In the genomic region with DNA sequence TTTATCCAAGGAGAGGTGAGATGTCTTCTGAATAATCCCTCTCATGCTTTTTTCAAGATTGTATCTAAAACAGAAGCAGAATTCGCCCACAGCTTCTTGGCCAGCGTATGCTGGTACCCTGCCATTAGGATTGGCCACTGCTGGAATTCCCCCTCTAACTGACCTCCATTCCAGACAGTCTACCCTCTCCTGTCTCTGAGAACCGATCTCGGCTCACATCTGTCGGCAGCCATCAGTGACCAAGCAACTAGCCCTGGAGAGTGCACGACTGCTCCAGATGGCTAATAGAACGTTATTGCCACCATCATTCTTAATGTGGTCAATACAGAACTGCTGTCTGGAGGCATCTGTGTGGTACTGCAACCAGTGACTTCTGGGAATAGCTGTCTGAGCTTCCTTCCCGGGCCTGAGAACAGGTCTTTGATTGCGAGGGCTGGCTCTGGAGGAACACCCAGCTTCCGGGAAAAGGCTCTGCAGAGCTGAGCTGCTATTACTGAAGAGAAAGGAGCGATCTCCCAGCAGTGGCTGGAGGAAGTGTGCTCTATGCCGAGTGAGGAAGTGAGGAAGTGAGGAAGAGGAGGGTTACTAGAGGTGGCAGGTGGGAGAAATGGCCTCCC, we compare ENCODE assay signal across 25 mouse cellular contexts.
DNase-seq lines count a peak whose midpoint lies in the region; ATAC-seq and TF ChIP-seq lines count a peak whose summit lies in the region.
"Had no signal": no experiment of that assay in that cellular context is flagged by ENCODE, and none has a peak within 500 bp of the region (broad histone marks: within the 10 kb centered on the region; RNA-seq: fewer than 3 reads in every experiment).

No protein-coding gene starts in this region.

- DNase-seq in heart, adult 11 months: peak; percentile 91
- DNase-seq in heart, adult 2 months: no peak
- peak; percentile 3 for DNase-seq in hindbrain, embryonic 10.5 days (ENCODE audit: low spot score)
- no peak for DNase-seq in midbrain, postnatal 0 days (ENCODE audit: low spot score)
- DNase-seq: adrenal gland, postnatal 10 days; adrenal gland, postnatal 36 days; B cell, adult 2 months; cerebellum, adult 2 months; cerebellum, adult 9-11 months; cerebellum, postnatal 25 days; gastrocnemius, postnatal 10 days; kidney, adult 11 months had no signal

- no peak overlapping the region for H3K9ac ChIP-seq in heart, adult 2 months (ENCODE audit: low read depth, low read length)
- H3K9ac ChIP-seq in hindbrain, embryonic 12.5 days: no peak overlapping the region
- H3K9ac ChIP-seq in midbrain, embryonic 13.5 days (replicated peaks): no peak overlapping the region
- no peak overlapping the region for H3K9ac ChIP-seq in midbrain, postnatal 0 days (replicated peaks; ENCODE audit: low read length, poor library complexity, severe bottlenecking)
- H3K9ac ChIP-seq: embryonic facial prominence, embryonic 12.5 days; embryonic facial prominence, embryonic 15.5 days; forebrain, embryonic 12.5 days; forebrain, embryonic 15.5 days; heart, embryonic 13.5 days; intestine, embryonic 15.5 days had no signal

- no peaks in the 10 kb centered on the region for H3K79me2 ChIP-seq in heart, adult 2 months (replicated peaks; ENCODE audit: control insufficient read depth, insufficient read depth, low read length)
- no peaks in the 10 kb centered on the region for H3K79me2 ChIP-seq in myocyte (ENCODE audit: control insufficient read depth, insufficient read depth)

- H3K36me3 ChIP-seq in heart, adult 2 months (ENCODE audit: control insufficient read depth, insufficient read depth, low read length): no peaks in the 10 kb centered on the region
- H3K36me3 ChIP-seq in hindbrain, embryonic 10.5 days: no peaks in the 10 kb centered on the region
- H3K36me3 ChIP-seq in hindbrain, embryonic 12.5 days: no peaks in the 10 kb centered on the region
- H3K36me3 ChIP-seq in midbrain, embryonic 13.5 days: no peaks in the 10 kb centered on the region
- no peaks in the 10 kb centered on the region for H3K36me3 ChIP-seq in midbrain, postnatal 0 days (ENCODE audit: insufficient read depth, low read length)
- no peaks in the 10 kb centered on the region for H3K36me3 ChIP-seq in myocyte (ENCODE audit: control insufficient read depth, insufficient read depth)
- H3K36me3 ChIP-seq: embryonic facial prominence, embryonic 12.5 days; embryonic facial prominence, embryonic 15.5 days; forebrain, embryonic 12.5 days; forebrain, embryonic 15.5 days; G1E; heart, embryonic 13.5 days; intestine, embryonic 15.5 days had no signal

- no peak for TF ChIP-seq CTCF in heart, adult 2 months (IDR thresholded peaks at IDR 0.05)
- TF ChIP-seq CTCF in midbrain, postnatal 0 days (IDR thresholded peaks at IDR 0.05): no peak

- no peak for TF ChIP-seq EP300 in heart, adult 2 months (IDR thresholded peaks at IDR 0.05; ENCODE audit: insufficient read depth, low read depth, low read length)

- peaks cover 2% of the 10 kb centered on the region; the same call in 1 of the 2 replicates for H3K4me1 ChIP-seq in heart, adult 2 months (ENCODE audit: control insufficient read depth, insufficient read depth, low read length)
- H3K4me1 ChIP-seq in hindbrain, embryonic 10.5 days (replicated peaks): no peaks in the 10 kb centered on the region
- peaks cover 2% of the 10 kb centered on the region; the same call in 1 of the 2 replicates for H3K4me1 ChIP-seq in hindbrain, embryonic 12.5 days
- H3K4me1 ChIP-seq in midbrain, embryonic 13.5 days (replicated peaks): no peaks in the 10 kb centered on the region
- no peaks in the 10 kb centered on the region for H3K4me1 ChIP-seq in midbrain, postnatal 0 days (ENCODE audit: insufficient read depth, low read length)
- H3K4me1 ChIP-seq: embryonic facial prominence, embryonic 12.5 days; embryonic facial prominence, embryonic 15.5 days; forebrain, embryonic 12.5 days; forebrain, embryonic 15.5 days; intestine, embryonic 15.5 days had no signal

- no peak for TF ChIP-seq POLR2A in heart, adult 2 months (IDR thresholded peaks at IDR 0.05; ENCODE audit: insufficient read depth, low read depth, low read length)
- TF ChIP-seq POLR2A in myocyte (IDR thresholded peaks at IDR 0.05; ENCODE audit: insufficient read length, low read depth): no peak

- 38% methylated on average over 12 of the region's 12 CpGs for WGBS in heart, adult 2 months
- 80% methylated on average over 12 of the region's 12 CpGs for WGBS in hindbrain, embryonic 10.5 days
- WGBS in hindbrain, embryonic 12.5 days: 72% methylated on average over 12 of the region's 12 CpGs
- WGBS in midbrain, embryonic 13.5 days: 86% methylated on average over 12 of the region's 12 CpGs
- WGBS in midbrain, postnatal 0 days: 79% methylated on average over 12 of the region's 12 CpGs

- no peaks in the 10 kb centered on the region for H3K27me3 ChIP-seq in heart, adult 2 months (ENCODE audit: control insufficient read depth, insufficient read depth, low read length)
- H3K27me3 ChIP-seq in hindbrain, embryonic 10.5 days (ENCODE audit: insufficient read depth, poor library complexity, severe bottlenecking): no peaks in the 10 kb centered on the region
- no peaks in the 10 kb centered on the region for H3K27me3 ChIP-seq in hindbrain, embryonic 12.5 days
- no peaks in the 10 kb centered on the region for H3K27me3 ChIP-seq in midbrain, embryonic 13.5 days
- H3K27me3 ChIP-seq in midbrain, postnatal 0 days (ENCODE audit: insufficient read depth, low read length): no peaks in the 10 kb centered on the region
- H3K27me3 ChIP-seq in myocyte (ENCODE audit: control insufficient read depth, insufficient read depth, insufficient read length): no peaks in the 10 kb centered on the region
- H3K27me3 ChIP-seq: CH12.LX; embryonic facial prominence, embryonic 12.5 days; embryonic facial prominence, embryonic 15.5 days; forebrain, embryonic 12.5 days; forebrain, embryonic 15.5 days; heart, embryonic 13.5 days; intestine, embryonic 15.5 days; Patski had no signal

- ATAC-seq in hindbrain, embryonic 12.5 days (ENCODE audit: low FRiP score): no peak
- ATAC-seq in midbrain, embryonic 13.5 days: no peak
- ATAC-seq in midbrain, postnatal 0 days (ENCODE audit: low FRiP score): no peak
- ATAC-seq: forebrain, embryonic 15.5 days; hindbrain, embryonic 16.5 days; intestine, embryonic 15.5 days; Patski had no signal

- no peak overlapping the region for H3K4me2 ChIP-seq in hindbrain, embryonic 12.5 days (replicated peaks)
- H3K4me2 ChIP-seq in midbrain, embryonic 13.5 days (replicated peaks): no peak overlapping the region
- H3K4me2 ChIP-seq in midbrain, postnatal 0 days (ENCODE audit: low read depth, low read length, poor library complexity, severe bottlenecking): no peak overlapping the region
- H3K4me2 ChIP-seq in myocyte (ENCODE audit: low read depth): peak overlapping the region; percentile 58
- H3K4me2 ChIP-seq: embryonic facial prominence, embryonic 12.5 days; embryonic facial prominence, embryonic 15.5 days; forebrain, embryonic 12.5 days; forebrain, embryonic 15.5 days; heart, embryonic 13.5 days; intestine, embryonic 15.5 days had no signal

- intact Hi-C loops in heart, adult 2 months (cut with DNase I): no loop called here

- no peak overlapping the region for H3ac ChIP-seq in myocyte (ENCODE audit: control insufficient read depth, insufficient read length)

- no peak overlapping the region for H3K4me3 ChIP-seq in heart, adult 2 months
- H3K4me3 ChIP-seq in hindbrain, embryonic 10.5 days: no peak overlapping the region
- no peak overlapping the region for H3K4me3 ChIP-seq in hindbrain, embryonic 12.5 days
- no peak overlapping the region for H3K4me3 ChIP-seq in midbrain, embryonic 13.5 days (replicated peaks)
- no peak overlapping the region for H3K4me3 ChIP-seq in midbrain, postnatal 0 days (ENCODE audit: low read depth, low read length)
- no peak overlapping the region for H3K4me3 ChIP-seq in myocyte
- H3K4me3 ChIP-seq: embryonic facial prominence, embryonic 12.5 days; embryonic facial prominence, embryonic 15.5 days; forebrain, embryonic 12.5 days; forebrain, embryonic 15.5 days; heart, embryonic 13.5 days; intestine, embryonic 15.5 days had no signal

- H3K27ac ChIP-seq in heart, adult 2 months: no peak overlapping the region
- no peak overlapping the region; the same call in 1 of the 2 replicates for H3K27ac ChIP-seq in hindbrain, embryonic 10.5 days
- H3K27ac ChIP-seq in hindbrain, embryonic 12.5 days: no peak overlapping the region
- 0 out of 2 replicates have a peak overlapping the region, but pooled peaks have one; percentile 5 for H3K27ac ChIP-seq in midbrain, embryonic 13.5 days
- no peak overlapping the region for H3K27ac ChIP-seq in midbrain, postnatal 0 days (ENCODE audit: low read depth, low read length)
- H3K27ac ChIP-seq: embryonic facial prominence, embryonic 12.5 days; embryonic facial prominence, embryonic 15.5 days; forebrain, embryonic 12.5 days; forebrain, embryonic 15.5 days; heart, embryonic 13.5 days; intestine, embryonic 15.5 days had no signal

- H3K9me3 ChIP-seq in hindbrain, embryonic 10.5 days: no peaks in the 10 kb centered on the region
- H3K9me3 ChIP-seq in hindbrain, embryonic 12.5 days (replicated peaks): no peaks in the 10 kb centered on the region
- no peaks in the 10 kb centered on the region for H3K9me3 ChIP-seq in midbrain, embryonic 13.5 days
- no peaks in the 10 kb centered on the region for H3K9me3 ChIP-seq in midbrain, postnatal 0 days (ENCODE audit: low read length)
- H3K9me3 ChIP-seq: embryonic facial prominence, embryonic 12.5 days; embryonic facial prominence, embryonic 15.5 days; forebrain, embryonic 12.5 days; forebrain, embryonic 15.5 days; heart, embryonic 13.5 days; intestine, embryonic 15.5 days had no signal

TF ChIP-seq in myocyte, 11 proteins besides CTCF, POLR2A, EP300 and RAD21:
- TF ChIP-seq USF1 (IDR thresholded peaks at IDR 0.05; ENCODE audit: low read depth) (no peak), POLR2AphosphoS2 (IDR thresholded peaks at IDR 0.05; ENCODE audit: insufficient read length, low read depth) (no peak), SRF (IDR thresholded peaks at IDR 0.05; ENCODE audit: control insufficient read depth, insufficient read length, low read depth) (no peak), MYOD1 (IDR thresholded peaks at IDR 0.05; ENCODE audit: control insufficient read depth in 1 of 3, insufficient read length in 2 of 3, low read depth in 2 of 3) (peak in 2 of 3 experiments; percentile 64 to 80)

Comparison
In these comparisons a context has a peak if more than half of its experiments do, and no peak if none do; other contexts are left out.
1. DNase-seq: peak in heart, adult 11 months (single experiment) and hindbrain, embryonic 10.5 days (single experiment); none in heart, adult 2 months (0 of 2) and midbrain, postnatal 0 days (single experiment).